Mouse (Mus musculus) kidney, postnatal 25 days (tissue): ENCODE results near the gene Fgl2.
"Not testable (repeated sequence)": the region's sequence is repeated elsewhere in the genome, so short reads cannot be mapped to it uniquely, and the experiment has no call there.

ENCODE experiments used
- DNase-seq, 2 experiments: peaks; one replicate each; pipeline ENCODE4 v3.0.0; 2021; ENCODE audit warnings: mixed read lengths in 2 of 2

Fgl2 gene

GRCm38 (mm10) chr5:21372493-21373179 lies at the start of gene Fgl2:
Fgl2 (plus strand) TSS chr5:21372642.
- peak; percentile 41 to 63 for DNase-seq

- peak; percentile 66 to 80 for DNase-seq
These were observed 45.9 kb upstream of the Fgl2 start for GRCm38 (mm10) chr5:21326494-21326893.

GRCm38 (mm10) chr5:21328560-21328959 lies 43.9 kb upstream of the Fgl2 start:
- no peak for DNase-seq

GRCm38 (mm10) chr5:21329672-21330665 lies 42.5 kb upstream of the Fgl2 start:
- DNase-seq, result no peak

GRCm38 (mm10) chr5:21331656-21332055 lies 40.8 kb upstream of the Fgl2 start:
- DNase-seq, result no peak

- DNase-seq, result no peak
These were observed 40.3 kb upstream of the Fgl2 start for GRCm38 (mm10) chr5:21332119-21332518.

GRCm38 (mm10) chr5:21342265-21342664 lies 30.2 kb upstream of the Fgl2 start:
- DNase-seq, result not testable (repeated sequence)

GRCm38 (mm10) chr5:21348366-21348765 lies 24.1 kb upstream of the Fgl2 start:
- no peak for DNase-seq

- no peak for DNase-seq
These were observed 20.8 kb upstream of the Fgl2 start for GRCm38 (mm10) chr5:21351678-21352077.

GRCm38 (mm10) chr5:21358648-21359047 lies 13.8 kb upstream of the Fgl2 start:
- no peak for DNase-seq

- no peak for DNase-seq
These were observed 9.1 kb upstream of the Fgl2 start for GRCm38 (mm10) chr5:21363343-21363742.

- DNase-seq, result no peak
These were observed 5.9 kb upstream of the Fgl2 start for GRCm38 (mm10) chr5:21366338-21367053.

- no peak for DNase-seq
These were observed 4.9 kb upstream of the Fgl2 start for GRCm38 (mm10) chr5:21367514-21367913.

GRCm38 (mm10) chr5:21370218-21370947 lies 2.1 kb upstream of the Fgl2 start:
- DNase-seq, result no peak

GRCm38 (mm10) chr5:21371920-21372319 lies 522 bp upstream of the Fgl2 start:
- no peak for DNase-seq

GRCm38 (mm10) chr5:21373180-21373518 lies 707 bp downstream of the Fgl2 start:
- DNase-seq, result no peak

GRCm38 (mm10) chr5:21376935-21377334 lies 4.5 kb downstream of the Fgl2 start:
- DNase-seq, result no peak

- DNase-seq, result no peak
These were observed 6.0 kb downstream of the Fgl2 start for GRCm38 (mm10) chr5:21378397-21378796.

- DNase-seq, result no peak
These were observed 9.5 kb downstream of the Fgl2 start for GRCm38 (mm10) chr5:21381986-21382385.

GRCm38 (mm10) chr5:21382678-21383077 lies 10.2 kb downstream of the Fgl2 start:
- no peak for DNase-seq

- DNase-seq, result peak in 1 of 2 experiments; percentile 40
These were observed 11.2 kb downstream of the Fgl2 start for GRCm38 (mm10) chr5:21383392-21384251.
